Mouse (Mus musculus) spleen, postnatal 10 days (tissue): ENCODE results near the gene Plin5.

Experiments used
- DNase-seq, 2 experiments: peaks; one replicate each; pipeline ENCODE4 v3.0.0; 2021 to 2022; ENCODE audit warnings: low spot score in 2 of 2

Gene Plin5

GRCm38 (mm10) chr17:56133457-56134363 lies 16.3 kb upstream of the Plin5 start:
- DNase-seq, result no peak

DNA sequence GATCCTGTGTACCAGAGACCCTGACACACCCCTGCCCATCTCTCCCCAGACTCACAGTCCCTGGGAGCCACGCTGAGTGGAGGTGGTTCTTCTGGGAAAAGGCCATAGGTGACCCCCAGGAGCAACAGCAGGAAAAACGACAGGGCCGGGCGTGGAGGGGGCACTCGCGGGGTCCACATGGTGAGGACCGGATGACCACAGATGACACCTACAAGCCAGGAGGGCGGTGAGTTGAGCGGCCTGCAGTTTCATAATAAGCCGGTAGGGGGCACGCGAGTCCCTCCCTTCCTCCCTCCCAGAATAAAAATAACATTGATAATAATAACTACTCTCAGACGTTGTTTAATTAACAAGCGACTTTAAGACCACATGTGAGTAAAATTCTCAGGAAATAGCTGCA lies 15.3 kb upstream of the Plin5 start:
- peak; percentile 66 to 83 for DNase-seq

DNA sequence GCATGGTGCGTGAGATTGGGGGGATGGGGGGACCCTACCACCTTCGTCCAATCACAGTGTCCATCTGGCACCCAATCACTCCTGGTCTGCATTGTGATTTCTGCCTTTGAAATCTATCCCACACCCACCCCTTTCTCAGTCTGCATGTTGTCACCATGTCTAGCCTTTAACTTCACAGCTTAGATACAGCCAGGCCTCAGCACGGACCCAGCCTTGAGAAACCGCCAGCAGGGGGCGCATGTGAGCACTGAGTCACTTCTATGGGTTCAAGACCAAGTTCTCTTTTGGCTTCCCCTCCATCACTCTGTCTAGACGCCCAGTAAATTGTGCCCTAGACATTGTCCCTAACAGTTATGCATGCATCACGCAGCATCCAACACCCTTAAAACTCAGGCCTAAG lies 14.4 kb upstream of the Plin5 start:
- DNase-seq, result peak; percentile 75 to 88

- DNase-seq, result no peak
These were observed 13.7 kb upstream of the Plin5 start for GRCm38 (mm10) chr17:56131136-56131535.

DNA sequence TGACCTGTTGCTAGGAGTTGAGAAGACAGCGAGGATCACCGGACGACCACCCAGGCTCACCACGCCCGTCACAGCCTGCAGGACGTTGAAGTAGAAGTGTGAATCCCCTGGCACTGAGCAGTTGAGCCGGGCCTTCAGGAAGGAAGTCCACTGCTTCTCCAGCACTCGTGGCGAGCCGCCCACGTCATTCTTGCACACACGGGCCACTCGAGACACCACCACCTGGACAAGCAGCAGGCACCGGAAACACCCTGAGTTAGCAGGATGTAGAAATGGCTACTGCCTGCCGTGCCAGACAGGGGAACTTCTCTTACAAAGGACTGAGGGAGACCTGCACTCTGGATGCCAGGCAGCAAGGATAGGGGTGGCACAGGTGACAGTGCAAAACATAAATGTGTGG lies 10.8 kb upstream of the Plin5 start:
- no peak for DNase-seq

DNA sequence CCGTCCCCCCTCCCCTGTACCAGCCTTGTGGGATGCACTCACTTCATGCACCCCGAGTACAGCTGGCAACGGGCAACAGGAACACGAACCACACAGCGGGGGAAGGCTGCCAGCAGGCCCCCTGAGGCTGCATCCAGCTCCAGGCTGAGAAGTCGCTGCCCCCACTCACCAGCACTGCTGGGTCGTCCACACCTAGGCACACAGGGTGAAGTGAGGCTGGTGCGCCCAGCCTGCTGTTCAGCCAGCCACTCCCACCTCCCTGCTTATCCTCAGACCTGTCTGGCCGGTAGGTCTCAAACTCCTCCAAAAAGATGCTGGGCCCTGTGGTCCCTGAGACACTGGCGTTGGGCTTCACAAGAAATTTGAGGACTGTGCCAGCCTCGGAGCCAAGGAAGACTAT lies 8.8 kb upstream of the Plin5 start:
- no peak for DNase-seq

GRCm38 (mm10) chr17:56125276-56125630 lies 7.9 kb upstream of the Plin5 start:
- no peak for DNase-seq

- DNase-seq, result peak; percentile 36 to 78
These were observed 7.2 kb upstream of the Plin5 start for GRCm38 (mm10) chr17:56124377-56125275.

- no peak for DNase-seq
These were observed 6.4 kb upstream of the Plin5 start for GRCm38 (mm10) chr17:56123681-56124340.

DNA sequence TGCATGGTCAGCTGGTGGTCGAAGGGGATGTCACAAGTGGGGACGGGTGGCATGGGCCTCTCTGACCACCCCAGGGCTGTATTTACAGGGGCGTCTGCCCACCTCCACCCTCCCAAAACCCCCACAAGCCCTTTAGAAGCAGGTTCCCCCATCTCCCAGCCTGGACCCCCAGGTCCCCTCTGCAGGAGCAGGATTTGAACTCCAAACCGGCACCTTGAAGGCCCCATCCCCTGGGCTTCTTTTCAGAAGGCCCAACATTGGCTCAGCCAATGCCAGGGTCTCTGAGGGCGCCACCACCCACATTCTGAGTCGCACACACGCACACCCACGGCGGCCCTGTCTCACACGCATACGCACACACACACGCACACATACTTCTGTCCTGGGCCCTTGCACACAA lies 5.8 kb upstream of the Plin5 start:
- no peak for DNase-seq

DNA sequence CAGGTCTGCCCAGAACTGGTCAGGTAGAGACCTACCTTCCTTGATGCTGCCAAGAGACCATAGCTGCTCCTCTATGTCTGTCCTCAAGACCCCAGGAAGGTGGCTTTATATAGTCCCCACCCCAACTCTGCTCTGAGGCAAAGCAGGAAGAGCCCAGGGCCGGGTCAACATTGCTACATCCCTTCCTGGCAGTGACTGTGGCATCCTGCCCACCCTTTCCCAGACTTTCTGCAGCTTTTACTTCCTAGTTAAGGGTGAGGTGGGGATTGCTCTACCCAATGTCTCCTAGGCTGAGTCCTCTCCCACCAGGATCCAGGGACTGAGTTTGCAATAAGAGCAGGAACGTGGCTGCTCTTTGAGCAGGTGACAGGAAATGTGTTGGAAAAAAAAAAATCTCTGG lies 4.4 kb upstream of the Plin5 start, which contains the start of gene Lrg1:
TSS of gene Lrg1 (minus strand) at position 176 of the 400 bp plus-strand sequence.
- no peak for DNase-seq

DNA sequence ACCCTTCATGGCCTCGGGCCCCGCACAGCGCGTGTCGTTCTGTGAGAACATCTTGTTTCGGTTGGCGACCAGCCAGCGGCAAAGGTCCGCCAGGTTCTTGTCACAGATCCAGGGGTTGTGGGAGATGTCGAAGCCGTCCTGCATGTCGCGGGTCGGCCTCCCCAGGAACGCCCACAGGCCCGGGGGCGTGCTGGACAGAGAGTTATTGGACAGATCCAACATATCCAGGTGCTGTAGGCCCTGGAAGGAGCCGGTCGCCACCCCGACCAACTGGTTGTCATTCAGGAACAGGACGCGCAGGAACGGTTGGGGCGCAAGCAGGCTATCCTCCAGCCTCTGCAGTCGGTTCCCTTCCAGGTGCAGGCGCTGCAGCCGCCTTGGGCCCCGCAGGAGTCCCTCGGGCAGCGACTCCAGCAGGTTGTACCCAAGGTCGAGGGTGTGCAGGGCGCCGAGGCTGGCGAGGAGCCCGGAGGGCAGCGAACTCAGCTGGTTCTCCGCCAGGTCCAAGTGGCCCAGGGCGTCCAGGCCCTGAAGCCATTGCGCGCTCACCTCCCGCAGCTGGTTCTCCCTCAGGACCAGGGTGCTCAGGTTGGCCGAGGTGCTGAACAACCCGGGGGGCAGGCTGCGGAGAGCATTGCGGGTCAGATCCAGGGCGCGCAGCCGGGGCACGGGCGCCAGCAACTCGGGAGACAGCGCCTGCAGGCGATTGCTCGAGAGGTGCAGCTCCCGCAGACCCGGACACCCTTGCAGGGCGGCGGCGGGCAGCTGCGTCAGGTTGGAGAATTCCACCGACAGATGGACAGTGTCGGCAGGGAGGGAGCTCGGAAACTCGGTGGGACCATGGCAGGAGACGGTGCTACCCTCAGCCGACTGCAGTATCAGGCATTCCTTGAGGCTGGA lies 2.8 kb upstream of the Plin5 start:
- no peak for DNase-seq

GRCm38 (mm10) chr17:56119431-56119830 lies 2.0 kb upstream of the Plin5 start:
- no peak for DNase-seq

DNA sequence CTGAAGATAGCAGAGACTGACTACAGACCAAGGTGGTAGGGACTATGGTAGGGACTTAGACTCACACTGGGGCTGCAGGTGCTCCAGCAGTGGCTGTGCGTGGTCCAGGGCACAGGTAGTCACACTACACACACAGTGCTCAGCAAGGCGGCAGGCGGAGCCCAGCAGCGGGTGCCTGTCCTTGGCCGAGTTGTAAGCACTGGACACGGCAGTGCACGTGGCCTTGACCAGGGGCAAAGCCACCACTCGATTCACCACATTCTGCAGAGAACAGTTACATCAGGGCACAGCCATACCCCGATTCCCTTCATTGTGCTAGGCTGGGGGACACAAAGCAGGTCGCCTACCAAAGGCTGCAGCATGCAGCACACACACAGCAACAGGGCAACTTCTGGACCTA lies 1.2 kb downstream of the Plin5 start:
- no peak for DNase-seq

- no peak for DNase-seq
These were observed 4.7 kb downstream of the Plin5 start for GRCm38 (mm10) chr17:56112743-56113142.

GRCm38 (mm10) chr17:56111864-56112263 lies 5.5 kb downstream of the Plin5 start:
- peak; percentile 46 to 78 for DNase-seq

DNA sequence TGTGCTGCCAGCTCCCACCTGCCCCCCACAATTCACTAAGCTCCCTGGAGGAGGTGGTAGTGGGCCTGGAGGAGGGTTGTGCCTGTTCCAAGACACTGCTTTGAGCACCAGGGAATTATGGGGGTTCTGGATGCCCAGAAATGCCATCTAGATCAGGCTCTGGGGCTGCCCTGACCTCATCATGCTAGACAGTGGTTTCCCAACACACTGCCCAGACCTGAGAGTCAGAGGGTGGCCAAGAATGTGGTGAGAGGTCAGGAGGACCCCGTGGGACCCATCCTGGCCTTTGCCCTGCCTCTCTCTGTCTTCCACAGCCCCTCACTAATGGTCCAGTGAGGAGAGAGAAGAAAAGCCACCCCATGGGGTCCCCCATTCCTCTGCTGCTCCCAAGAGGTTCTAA lies 6.4 kb downstream of the Plin5 start:
- no peak for DNase-seq

DNA sequence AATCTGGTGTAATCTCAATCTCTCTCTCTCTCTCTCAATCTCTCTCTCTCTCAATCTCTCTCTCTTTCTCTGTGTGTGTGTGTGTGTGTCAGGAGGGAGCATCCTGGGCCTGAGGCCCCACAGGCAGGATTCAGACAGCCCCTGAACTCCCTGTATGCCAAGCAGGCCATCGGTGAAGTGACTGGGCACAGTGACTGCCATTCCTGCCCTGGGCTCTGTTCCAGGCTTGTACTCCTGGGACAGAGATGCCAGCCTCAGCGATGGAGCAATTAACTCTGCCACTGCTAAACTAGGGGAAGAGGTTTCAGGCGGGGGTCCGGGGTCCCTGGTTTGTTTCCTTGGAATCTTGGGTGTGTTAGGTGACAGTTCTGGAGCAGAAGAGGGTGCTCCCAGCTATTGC lies 6.8 kb downstream of the Plin5 start:
- no peak for DNase-seq

- DNase-seq, result no peak
These were observed 8.0 kb downstream of the Plin5 start, which contains the start of gene Plin4 for GRCm38 (mm10) chr17:56109219-56110051. TSS of gene Plin4 (minus strand) at chr17:56109803.
